Mouse (Mus musculus) forebrain, embryonic 10.5 days (tissue): ENCODE measurements around the gene Nek3. TPM values are rescaled to one million over a fixed set of nuclear protein-coding genes. Genes with fewer than 3 reads are reported as not detected.
"Not testable (repeated sequence)": the region's sequence is repeated elsewhere in the genome, so short reads cannot be mapped to it uniquely, and the experiment has no call there.

Experiments used
- DNase-seq: peaks from one replicate; pipeline ENCODE4 v3.0.0-alpha.2; 2017; ENCODE audit warnings: low spot score; ENCODE audit errors: extremely low spot score
- H3K27ac ChIP-seq: fragments of 300-500 bp; sonication (generic); 2 replicates; pipeline ENCODE4 v1.5.1; 2016; ENCODE audit warnings: mild to moderate bottlenecking
- H3K27me3 ChIP-seq: fragments of 300-500 bp; sonication (generic); 2 replicates; pipeline ENCODE4 v1.6.1; 2016; ENCODE audit warnings: mild to moderate bottlenecking; ENCODE audit not compliant: poor library complexity, severe bottlenecking
- H3K36me3 ChIP-seq: fragments of 300-500 bp; sonication (generic); replicated peaks from 2 replicates; pipeline ENCODE4 v1.6.1; 2016; ENCODE audit warnings: mild to moderate bottlenecking, moderate library complexity
- H3K4me1 ChIP-seq: fragments of 300-500 bp; sonication (generic); 2 replicates; pipeline ENCODE4 v1.6.1; 2016
- H3K4me3 ChIP-seq: fragments of 300-500 bp; sonication (generic); 2 replicates; pipeline ENCODE4 v1.5.1; 2016; ENCODE audit warnings: mild to moderate bottlenecking, moderate library complexity
- H3K9me3 ChIP-seq: fragments of 300-500 bp; sonication (generic); 2 replicates; pipeline ENCODE4 v1.6.1; 2016; ENCODE audit warnings: mild to moderate bottlenecking, moderate library complexity
- WGBS: fragments of 180-500 bp; shearing (Covaris S2); methylation state at CpG from one replicate; pipeline ENCODE4 v1.1.7; 2016; 5-methylcytosine and 5-hydroxymethylcytosine counted together
- polyA plus RNA-seq: library from polyadenylated mRNA; unstranded; fragments of >200 nt; fragmentation: Nextera tagmentation; extraction: Ambion mirVana; gene quantifications from 2 replicates; pipeline ENCODE4 v1.2.1, GENCODE M21; 2016

The Nek3 gene
- polyA plus RNA-seq, 1 experiment from 2014 or later = 5.8 TPM

GRCm38 (mm10) chr8:22165251-22166079 is 770 bp downstream of the Nek3 start:
- Histone ChIP-seq H3K27ac (peak overlapping the region; percentile 90), H3K4me3 (peak overlapping the region; percentile 70), H3K4me1 (peaks cover 18% of the 10 kb centered on the region), H3K36me3 (peaks cover 36% of the 10 kb centered on the region), H3K27me3 (no peaks in the 10 kb centered on the region), H3K9me3 (no peaks in the 10 kb centered on the region)
- 62% methylated on average over 10 of the region's 10 CpGs for WGBS
- no peak for DNase-seq

- H3K36me3 ChIP-seq = peaks cover 32% of the 10 kb centered on the region
- H3K4me3 ChIP-seq = no peak overlapping the region
- H3K27me3 ChIP-seq = no peaks in the 10 kb centered on the region
- no peak overlapping the region for H3K27ac ChIP-seq
- 92% methylated on average over 10 of the region's 10 CpGs for WGBS
- no peaks in the 10 kb centered on the region for H3K9me3 ChIP-seq
- H3K4me1 ChIP-seq = peaks cover 18% of the 10 kb centered on the region
- no peak for DNase-seq
Observed at GRCm38 (mm10) chr8:22164431-22164830, 1.8 kb downstream of the Nek3 start.

DNA sequence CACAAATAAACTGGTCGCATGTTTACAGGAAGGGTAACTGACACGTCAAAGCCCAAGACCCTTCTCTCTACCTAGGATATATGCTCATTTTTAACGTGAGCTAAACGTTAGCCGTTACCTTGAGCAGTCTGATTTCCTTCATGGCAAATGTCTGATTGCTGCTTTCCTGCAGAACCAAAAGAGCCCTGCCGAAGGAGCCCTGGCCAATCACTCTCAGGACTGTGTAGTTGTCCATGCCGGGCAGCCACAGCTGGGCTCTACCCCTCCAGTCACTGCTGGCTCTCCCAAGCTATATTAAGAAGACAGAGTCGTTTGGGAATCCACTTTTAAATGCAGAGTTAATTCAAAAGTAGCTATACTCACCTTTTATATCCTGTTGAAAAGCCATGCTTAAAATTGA is 4.0 kb downstream of the Nek3 start:
- 93% methylated on average over 8 of the region's 8 CpGs for WGBS
- peaks cover 18% of the 10 kb centered on the region for H3K4me1 ChIP-seq

GRCm38 (mm10) chr8:22150345-22150663 is 15.9 kb downstream of the Nek3 start:
- no peaks in the 10 kb centered on the region for H3K27me3 ChIP-seq
- peaks cover 24% of the 10 kb centered on the region for H3K36me3 ChIP-seq
- 0 out of 2 replicates have a peak, but pooled peaks cover 2% of the 10 kb centered on the region for H3K9me3 ChIP-seq
- H3K4me3 ChIP-seq = no peak overlapping the region
- no peaks in the 10 kb centered on the region for H3K4me1 ChIP-seq
- no peak for DNase-seq
- H3K27ac ChIP-seq = no peak overlapping the region
- 95% methylated on average over 3 of the region's 3 CpGs for WGBS

More for the DNA sequence above, 4.0 kb downstream of the Nek3 start:
- peaks cover 15% of the 10 kb centered on the region for H3K36me3 ChIP-seq
- H3K4me3 ChIP-seq = no peak overlapping the region
- no peak overlapping the region for H3K27ac ChIP-seq
- no peaks in the 10 kb centered on the region for H3K27me3 ChIP-seq
- DNase-seq = no peak
- no peaks in the 10 kb centered on the region for H3K9me3 ChIP-seq

DNA sequence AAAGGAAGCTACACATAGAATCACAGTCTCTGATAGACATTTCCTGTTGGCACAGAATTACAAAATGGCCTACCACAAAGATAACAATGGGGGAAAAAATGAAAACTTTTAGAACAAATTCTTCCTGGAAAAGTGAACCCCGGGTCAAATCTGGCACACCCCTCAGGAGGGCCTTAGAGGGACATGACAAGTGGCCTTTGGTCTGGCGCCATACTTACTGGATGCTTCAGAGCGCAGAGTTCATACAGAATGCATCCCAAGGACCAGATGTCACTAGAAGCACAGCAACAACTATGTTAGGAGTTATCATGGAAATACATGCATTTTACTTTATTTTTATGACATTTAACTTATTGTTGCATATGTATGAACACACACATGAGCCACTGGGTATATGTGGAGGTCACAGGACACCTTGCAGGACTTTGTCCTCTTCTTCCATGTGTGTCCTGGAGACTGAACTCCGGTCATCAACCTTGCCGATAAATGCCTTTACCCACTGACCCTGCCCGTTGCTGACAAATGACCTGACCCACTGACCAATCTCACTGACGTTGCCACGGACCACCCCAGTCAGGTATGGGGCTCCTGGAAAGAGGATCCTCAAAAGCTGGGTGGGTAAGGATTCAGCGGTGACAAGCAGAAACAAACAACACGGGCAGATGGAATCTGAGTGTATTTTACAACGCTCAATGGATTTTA is 16.4 kb downstream of the Nek3 start:
- no peaks in the 10 kb centered on the region for H3K4me1 ChIP-seq
- 94% methylated on average over 11 of the region's 11 CpGs for WGBS
- no peak overlapping the region for H3K4me3 ChIP-seq
- H3K9me3 ChIP-seq = 0 out of 2 replicates have a peak, but pooled peaks cover 2% of the 10 kb centered on the region
- no peaks in the 10 kb centered on the region for H3K27me3 ChIP-seq
- no peak for DNase-seq
- no peak overlapping the region for H3K27ac ChIP-seq
- peaks cover 18% of the 10 kb centered on the region for H3K36me3 ChIP-seq

DNA sequence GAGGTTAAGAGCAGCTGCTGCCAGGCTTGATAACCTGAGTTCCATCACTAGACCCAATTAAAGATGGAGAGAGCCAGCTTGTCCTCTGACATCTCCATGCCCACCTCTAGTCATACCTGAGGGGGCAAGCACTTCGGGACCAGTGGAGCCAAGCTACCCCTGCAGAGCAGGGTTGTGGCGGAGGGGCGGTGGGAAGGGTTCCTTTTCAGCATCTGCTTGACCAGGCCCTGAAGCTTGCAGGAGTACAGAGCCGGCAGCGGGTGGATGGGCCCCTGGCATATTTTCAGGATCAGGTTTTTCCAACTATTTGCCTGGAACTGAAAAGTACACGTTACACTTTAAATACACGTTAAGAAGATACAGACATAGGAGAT is 17.9 kb downstream of the Nek3 start:
- 95% methylated on average over 7 of the region's 7 CpGs for WGBS
- Histone ChIP-seq H3K36me3 (peaks cover 18% of the 10 kb centered on the region), H3K9me3 (0 out of 2 replicates have a peak, but pooled peaks cover 2% of the 10 kb centered on the region), H3K4me3 (no peak overlapping the region), H3K27ac (no peak overlapping the region), H3K27me3 (no peaks in the 10 kb centered on the region), H3K4me1 (no peaks in the 10 kb centered on the region)
- DNase-seq = no peak

- Histone ChIP-seq H3K27me3 (no peaks in the 10 kb centered on the region), H3K4me3 (no peak overlapping the region), H3K36me3 (peaks cover 19% of the 10 kb centered on the region), H3K9me3 (0 out of 2 replicates have a peak, but pooled peaks cover 2% of the 10 kb centered on the region), H3K4me1 (no peaks in the 10 kb centered on the region), H3K27ac (no peak overlapping the region)
- WGBS = 73% methylated on average over 9 of the region's 9 CpGs
- no peak for DNase-seq
Observed at GRCm38 (mm10) chr8:22147706-22148366, 18.4 kb downstream of the Nek3 start.

DNA sequence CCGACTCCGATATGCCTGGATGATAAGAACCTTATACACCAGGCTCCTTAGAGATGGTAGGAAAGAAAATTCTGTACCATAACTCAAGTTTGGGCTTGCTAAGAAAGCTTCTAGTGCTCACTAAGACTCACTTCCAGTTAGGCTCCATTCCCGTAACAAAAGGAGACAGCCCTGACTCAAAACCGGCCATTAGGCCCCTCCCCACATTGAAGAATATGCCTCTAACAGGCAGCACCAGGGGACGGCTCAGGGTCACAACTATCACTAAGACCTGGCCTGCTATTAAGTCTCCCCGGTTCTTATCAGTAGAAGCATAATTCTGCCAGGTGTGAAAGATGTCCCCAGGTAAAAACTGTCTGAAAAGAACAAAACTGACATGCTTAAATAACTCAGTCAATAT is 20.4 kb downstream of the Nek3 start:
- H3K4me3 ChIP-seq = no peak overlapping the region
- H3K36me3 ChIP-seq = peaks cover 31% of the 10 kb centered on the region
- no peak overlapping the region for H3K27ac ChIP-seq
- 83% methylated on average over 6 of the region's 6 CpGs for WGBS
- H3K4me1 ChIP-seq = no peaks in the 10 kb centered on the region
- H3K9me3 ChIP-seq = 0 out of 2 replicates have a peak, but pooled peaks cover 2% of the 10 kb centered on the region
- no peak for DNase-seq
- H3K27me3 ChIP-seq = no peaks in the 10 kb centered on the region

- 94% methylated on average over 1 of the region's 1 CpGs for WGBS
- H3K9me3 ChIP-seq = 0 out of 2 replicates have a peak, but pooled peaks cover 2% of the 10 kb centered on the region
- H3K4me3 ChIP-seq = no peak overlapping the region
- peaks cover 36% of the 10 kb centered on the region for H3K36me3 ChIP-seq
- no peaks in the 10 kb centered on the region for H3K27me3 ChIP-seq
- H3K4me1 ChIP-seq = no peaks in the 10 kb centered on the region
- DNase-seq = peak; percentile 7
- H3K27ac ChIP-seq = no peak overlapping the region
Observed at GRCm38 (mm10) chr8:22143764-22144491, 22.3 kb downstream of the Nek3 start.

DNA sequence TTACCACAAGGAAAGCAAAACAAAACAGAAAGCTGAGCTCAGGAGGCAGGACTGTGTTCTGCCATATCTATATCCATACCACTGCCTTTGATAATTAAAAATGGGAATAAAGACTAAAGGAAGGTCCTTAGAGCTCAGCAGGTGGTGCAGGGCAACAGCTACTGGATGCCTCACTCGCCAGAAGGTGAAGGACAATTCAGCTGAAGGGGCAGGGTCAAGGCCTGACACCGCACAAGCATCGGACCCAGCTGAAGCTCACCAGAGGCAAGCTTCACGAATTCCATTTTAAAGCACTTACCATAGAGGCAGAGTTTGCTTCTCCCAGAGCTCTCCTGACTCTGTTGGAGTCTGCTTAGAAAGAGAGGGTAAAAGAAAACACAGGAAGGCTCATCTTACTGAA is 23.6 kb downstream of the Nek3 start:
- WGBS = 81% methylated on average over 4 of the region's 4 CpGs
- no peak for DNase-seq
- H3K27ac ChIP-seq = no peak overlapping the region
- H3K4me3 ChIP-seq = no peak overlapping the region
- H3K4me1 ChIP-seq = no peaks in the 10 kb centered on the region
- H3K36me3 ChIP-seq = peaks cover 24% of the 10 kb centered on the region
- H3K9me3 ChIP-seq = no peaks in the 10 kb centered on the region
- H3K27me3 ChIP-seq = no peaks in the 10 kb centered on the region

- Histone ChIP-seq H3K9me3 (no peaks in the 10 kb centered on the region), H3K36me3 (peaks cover 24% of the 10 kb centered on the region), H3K4me3 (no peak overlapping the region), H3K27me3 (no peaks in the 10 kb centered on the region), H3K4me1 (no peaks in the 10 kb centered on the region), H3K27ac (no peak overlapping the region)
- 88% methylated on average over 4 of the region's 4 CpGs for WGBS
- DNase-seq = no peak
Observed at GRCm38 (mm10) chr8:22141836-22142385, 24.3 kb downstream of the Nek3 start.

- 95% methylated on average over 9 of the region's 9 CpGs for WGBS
- H3K4me3 ChIP-seq, H3K27me3 ChIP-seq, H3K27ac ChIP-seq, H3K9me3 ChIP-seq, DNase-seq, H3K4me1 ChIP-seq: not testable (repeated sequence)
- peaks cover 20% of the 10 kb centered on the region for H3K36me3 ChIP-seq
Observed at GRCm38 (mm10) chr8:22136462-22136861, 29.8 kb downstream of the Nek3 start.
